Mouse (Mus musculus) gastrocnemius, postnatal 4 days (tissue): ENCODE data around the gene Pak1. TPM values are rescaled to one million over a fixed set of nuclear protein-coding genes. Genes with fewer than 3 reads are reported as not detected.

Experiments used
- DNase-seq, 2 experiments: peaks; one replicate each; pipeline ENCODE4 v3.0.0; 2021 to 2022; ENCODE audit warnings: low spot score in 2 of 2, mixed read lengths in 2 of 2
- long read RNA-seq, 2 experiments: library from polyadenylated mRNA; stranded (forward); transcript quantifications; one replicate each; pipeline ENCODE4 v2.0.0; 2021
- total RNA-seq, 2 experiments: library from RNA; stranded (reverse); gene quantifications; 2 replicates each; pipeline ENCODE4 v1.2.3; 2021

Pak1 gene
- 100 to 1,000 TPM; 123 to 124 TPM for total RNA-seq
- long read RNA-seq, experiment 1, transcript Pak1-205 (15 exons, 2,794 nt): minor isoform, 7 of 196 reads
- long read RNA-seq, experiment 1, transcript Pak1-201 (15 exons, 3,065 nt): major isoform, 132 of 196 reads
- long read RNA-seq, experiment 1, partial matches to known transcripts: 11 of 196 reads
- long read RNA-seq, experiment 1, other reads (novel, unspliced or antisense): 46 of 196 reads
- long read RNA-seq, experiment 2, transcript Pak1-205 (15 exons, 2,794 nt): minor isoform, 7 of 196 reads
- long read RNA-seq, experiment 2, transcript Pak1-201 (15 exons, 3,065 nt): major isoform, 139 of 196 reads
- long read RNA-seq, experiment 2, partial matches to known transcripts: 8 of 196 reads
- long read RNA-seq, experiment 2, other reads (novel, unspliced or antisense): 42 of 196 reads

- peak; percentile 26 to 41 for DNase-seq
These were observed at the start of gene Pak1 for GRCm38 (mm10) chr7:97788190-97788668. Pak1 (plus strand) TSS chr7:97788541.

GRCm38 (mm10) chr7:97740948-97741347 is 47.4 kb upstream of the Pak1 start:
- no peak for DNase-seq

DNA sequence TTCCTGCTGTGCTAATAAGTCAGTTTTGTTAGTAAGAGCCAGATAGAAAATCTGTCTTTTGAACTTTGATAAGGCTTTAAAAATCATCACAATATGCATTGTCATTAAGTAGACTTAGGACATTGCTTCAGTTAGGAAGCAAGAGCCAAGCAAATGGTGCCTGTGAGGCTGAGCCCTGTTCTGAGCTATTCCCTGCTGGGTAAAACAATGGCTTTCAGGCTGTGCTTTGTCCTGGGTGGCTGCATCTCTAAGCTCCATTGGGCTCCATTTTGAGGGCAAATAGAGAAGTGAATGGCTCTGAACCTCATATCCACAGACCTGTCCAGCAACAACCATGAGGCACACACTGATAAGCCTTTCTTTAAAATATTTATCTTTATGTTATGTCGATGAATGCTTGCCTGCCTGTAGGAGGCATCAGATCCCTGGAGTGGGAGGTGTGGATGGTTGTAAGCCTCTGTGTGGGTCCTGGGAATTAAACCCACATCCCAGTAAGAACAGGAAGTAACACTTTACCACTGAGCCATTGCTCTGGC is 46.5 kb upstream of the Pak1 start:
- no peak for DNase-seq

- peak in 1 of 2 experiments; percentile 54 for DNase-seq
These were observed 43.0 kb upstream of the Pak1 start for GRCm38 (mm10) chr7:97745299-97745698.

- DNase-seq: no peak
These were observed 41.1 kb upstream of the Pak1 start for GRCm38 (mm10) chr7:97747176-97747707.

- DNase-seq: peak; percentile 58 to 86
These were observed 40.4 kb upstream of the Pak1 start for GRCm38 (mm10) chr7:97747787-97748497.

GRCm38 (mm10) chr7:97748527-97749206 is 39.7 kb upstream of the Pak1 start:
- peak in 1 of 2 experiments; percentile 23 for DNase-seq

- no peak for DNase-seq
These were observed 38.8 kb upstream of the Pak1 start for GRCm38 (mm10) chr7:97749207-97750190.

DNA sequence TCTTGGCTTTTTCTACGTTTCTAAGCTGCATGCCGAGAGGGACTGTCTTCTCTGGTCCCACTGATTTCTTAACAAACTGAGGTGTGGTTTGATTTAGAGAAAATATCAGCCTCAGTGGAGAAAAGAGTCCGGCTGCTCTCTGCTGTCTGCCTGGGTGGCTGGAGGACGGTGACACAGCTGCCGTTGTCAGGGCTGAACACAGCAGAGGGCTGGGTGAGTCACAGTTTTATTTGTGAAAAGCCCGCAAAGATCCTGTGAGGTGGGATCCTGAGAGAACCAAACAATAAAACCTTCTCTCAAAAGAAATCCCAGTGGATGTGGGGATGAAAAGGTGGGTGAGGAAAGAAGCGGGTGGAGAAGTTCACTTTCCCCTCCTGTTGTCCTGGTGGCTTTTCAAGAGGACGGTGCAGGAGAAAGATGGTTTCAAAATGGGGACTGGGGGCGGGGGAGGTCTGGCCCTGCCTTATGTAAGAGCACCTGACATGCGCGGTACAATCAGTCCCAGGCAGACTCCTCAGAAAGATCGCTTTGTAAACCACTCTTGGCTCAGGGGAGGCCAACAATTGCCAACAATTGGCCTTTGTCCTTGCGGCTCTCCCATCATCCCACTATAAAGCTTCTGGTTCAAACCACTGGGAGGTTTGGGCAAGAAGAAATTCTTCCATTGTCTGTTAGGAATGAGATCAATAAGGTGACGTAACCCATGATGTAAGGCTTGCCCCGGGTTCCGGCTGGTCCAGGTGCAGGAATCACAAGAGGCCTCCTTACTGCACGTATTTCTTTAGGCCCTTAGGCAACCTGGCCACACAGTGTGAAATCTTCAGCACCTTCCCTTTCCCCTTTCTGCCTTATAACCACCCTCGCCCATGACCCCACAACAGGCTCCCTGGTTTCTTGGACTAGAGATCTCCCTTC is 31.1 kb upstream of the Pak1 start:
- DNase-seq: no peak

DNA sequence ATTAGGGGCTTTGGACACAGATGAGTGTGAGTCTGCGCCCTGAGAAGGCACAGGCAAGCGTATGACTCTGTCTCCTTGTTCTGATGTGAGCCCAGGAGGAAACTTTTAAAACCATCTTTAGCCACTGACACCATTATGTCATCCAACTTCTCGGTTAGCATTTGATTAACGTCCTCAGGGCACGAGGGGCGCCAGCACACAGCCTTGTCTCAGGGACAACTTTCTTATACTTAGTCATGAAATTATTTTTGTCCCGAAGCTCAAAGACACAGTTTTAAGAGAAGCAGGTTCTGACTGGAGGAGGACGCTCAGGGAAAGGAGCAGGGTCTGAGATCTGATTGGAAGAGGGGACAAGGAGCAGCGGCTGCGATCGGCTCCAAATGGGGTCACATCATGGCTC is 23.8 kb upstream of the Pak1 start:
- DNase-seq: no peak

DNA sequence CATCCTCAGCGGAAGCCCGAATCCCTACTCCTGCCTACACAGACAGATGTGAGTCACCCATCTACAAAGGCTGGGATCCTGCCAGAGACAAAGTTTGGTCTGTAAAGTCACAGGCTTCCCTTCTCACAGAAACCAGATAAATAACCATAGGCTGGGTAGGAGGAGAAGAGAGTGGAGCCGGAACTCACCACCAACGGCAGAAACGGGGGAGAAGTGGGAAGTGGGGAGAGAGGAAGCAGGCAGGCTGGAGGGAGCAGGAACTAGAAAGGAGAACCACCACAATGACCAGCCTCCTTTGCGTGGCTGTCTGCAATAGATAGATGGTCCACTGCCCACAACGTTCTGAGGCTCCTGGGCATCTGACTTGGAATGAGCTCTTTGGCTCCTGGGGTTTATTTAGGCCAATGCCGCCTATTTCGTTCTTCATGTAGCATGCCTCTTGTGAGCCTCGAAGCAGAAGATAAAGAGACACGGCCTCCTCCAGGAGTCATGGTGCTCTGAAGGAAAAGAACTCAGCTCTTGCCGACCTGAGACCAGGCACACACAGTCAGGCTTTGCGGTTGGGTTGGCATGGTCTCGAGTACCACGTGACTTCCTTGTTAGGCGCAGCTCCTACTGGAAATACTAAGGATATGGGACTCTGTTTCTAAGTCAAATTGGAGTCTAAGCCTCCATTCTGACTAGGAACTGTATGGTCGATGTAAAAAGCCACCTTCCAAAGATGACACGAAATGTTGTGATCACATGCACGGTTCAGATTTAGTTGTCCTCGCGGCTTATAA is 23.0 kb upstream of the Pak1 start:
- DNase-seq: no peak

GRCm38 (mm10) chr7:97765963-97766347 is 22.4 kb upstream of the Pak1 start:
- no peak for DNase-seq

DNA sequence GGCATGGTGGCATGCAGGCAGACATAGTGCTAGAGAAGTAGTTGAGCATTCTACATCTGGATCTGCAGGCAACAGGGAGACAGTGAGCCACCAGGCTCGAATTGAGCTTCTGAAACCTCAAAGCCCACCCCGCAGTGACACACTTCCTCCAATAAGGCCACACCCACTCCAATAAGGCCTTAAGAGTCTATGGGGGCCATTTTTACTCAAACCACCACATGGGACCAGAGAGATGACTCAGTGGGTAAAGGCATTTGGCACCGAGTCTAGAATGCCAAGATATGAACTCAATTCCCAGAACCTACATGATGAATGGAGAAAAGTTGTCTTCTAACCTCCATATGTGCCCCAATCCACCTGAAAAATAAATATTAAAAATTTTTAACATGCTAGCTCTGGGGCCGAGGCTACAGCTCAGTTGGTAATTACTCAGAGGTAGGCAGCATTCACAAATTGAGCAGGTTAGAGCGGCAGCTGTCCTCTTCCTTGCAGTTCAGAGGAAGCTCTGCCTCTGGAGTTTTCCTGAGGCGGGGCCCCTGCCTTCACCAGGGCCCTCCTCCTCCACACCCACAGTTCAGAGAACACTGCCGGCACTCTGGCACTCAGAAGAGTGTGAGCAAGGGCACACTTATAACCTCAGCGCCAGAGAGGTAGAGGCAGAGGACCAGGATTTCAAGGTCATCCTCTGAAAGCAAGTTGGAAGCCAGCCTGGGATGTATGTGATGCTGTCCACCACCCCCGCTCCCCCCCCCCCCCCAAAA is 21.8 kb upstream of the Pak1 start:
- DNase-seq: no peak

- no peak for DNase-seq
These were observed 20.5 kb upstream of the Pak1 start for GRCm38 (mm10) chr7:97767841-97768240.

DNA sequence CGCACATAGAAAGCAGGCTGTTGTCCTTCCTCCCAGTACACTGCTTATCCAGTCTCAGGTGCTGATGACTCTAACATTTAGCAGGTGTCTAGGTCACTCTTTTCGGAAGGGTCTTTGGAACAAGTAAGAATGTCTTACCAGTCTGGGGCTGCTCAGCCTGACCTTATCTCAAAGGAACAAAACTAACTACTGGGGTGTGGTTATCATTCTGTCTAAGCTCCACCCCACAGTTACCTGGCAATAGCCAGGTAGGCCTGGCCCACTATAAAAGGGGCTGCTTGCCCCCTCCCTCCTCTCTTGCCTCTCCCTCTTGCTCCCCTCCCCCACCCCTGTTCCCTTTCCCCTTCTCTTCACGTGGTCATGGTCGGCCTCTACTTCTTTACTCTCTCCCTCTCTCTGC is 19.3 kb upstream of the Pak1 start:
- DNase-seq: no peak

DNA sequence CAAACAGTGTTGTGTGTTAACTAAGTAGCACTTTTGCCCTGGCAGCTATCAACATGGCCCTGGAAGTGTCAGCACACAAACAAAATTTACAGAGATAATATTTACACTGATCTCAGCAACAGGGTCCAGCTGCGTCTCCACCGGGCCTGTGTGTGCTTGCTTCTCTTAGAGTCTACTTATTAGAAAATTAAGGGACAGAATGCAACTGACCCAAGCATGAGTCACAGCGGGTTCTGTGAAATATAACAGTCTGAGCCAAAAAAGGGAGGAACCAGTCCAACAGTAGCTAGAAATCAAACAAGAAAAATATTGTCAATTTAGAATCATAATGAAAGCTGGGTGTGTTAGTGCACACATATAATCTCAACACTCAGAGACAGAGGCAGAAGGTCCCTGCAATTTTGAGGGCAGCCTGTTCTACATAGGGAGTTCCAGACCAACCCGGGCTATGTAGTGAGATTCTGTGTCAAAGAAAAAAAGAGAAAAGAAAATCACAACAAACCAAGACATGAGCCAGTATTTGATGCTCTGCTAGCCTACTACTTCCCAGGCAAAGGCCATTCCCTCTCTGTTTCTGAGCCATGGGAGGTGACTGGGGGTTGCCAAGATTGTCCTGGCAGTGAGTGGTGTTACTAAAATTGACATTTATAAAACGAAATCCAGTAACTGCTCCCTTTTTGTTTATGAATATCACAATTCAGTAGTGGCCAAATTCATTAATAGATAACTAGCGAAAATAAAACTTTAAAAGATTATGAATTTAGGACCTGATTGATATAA is 17.3 kb upstream of the Pak1 start:
- DNase-seq: no peak

DNA sequence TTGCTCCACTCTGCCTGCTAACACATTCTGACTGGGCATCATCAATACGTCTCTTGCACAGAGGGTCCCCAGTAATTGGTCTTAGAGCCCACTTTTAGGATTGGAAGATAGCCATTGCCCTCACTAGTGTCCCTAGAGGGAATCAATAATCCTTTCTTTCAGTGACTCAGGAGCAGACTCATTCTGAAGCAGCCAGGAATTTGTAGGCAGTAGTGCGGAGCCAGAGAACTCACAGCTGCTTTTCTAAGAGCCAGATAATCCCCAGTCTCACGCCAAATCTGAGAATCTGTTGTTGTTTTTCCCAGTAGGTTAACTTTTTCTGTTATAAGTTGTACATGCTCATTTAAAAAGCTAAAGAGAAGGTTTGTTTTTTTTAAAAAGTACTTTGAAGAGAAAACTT is 13.0 kb upstream of the Pak1 start:
- DNase-seq: no peak
